Mouse (Mus musculus) right cerebral cortex, postnatal 14 days (tissue): ENCODE measurements at regions not wholly inside any gene's neighbourhood (a gene's known extent, or its start where the extent isn't known, plus 50 kb on each side); places are given as distances from the start of the nearest gene placed in this dataset.

Experiments used
- DNase-seq: peaks from one replicate; pipeline ENCODE4 v3.0.0; 2022

DNA sequence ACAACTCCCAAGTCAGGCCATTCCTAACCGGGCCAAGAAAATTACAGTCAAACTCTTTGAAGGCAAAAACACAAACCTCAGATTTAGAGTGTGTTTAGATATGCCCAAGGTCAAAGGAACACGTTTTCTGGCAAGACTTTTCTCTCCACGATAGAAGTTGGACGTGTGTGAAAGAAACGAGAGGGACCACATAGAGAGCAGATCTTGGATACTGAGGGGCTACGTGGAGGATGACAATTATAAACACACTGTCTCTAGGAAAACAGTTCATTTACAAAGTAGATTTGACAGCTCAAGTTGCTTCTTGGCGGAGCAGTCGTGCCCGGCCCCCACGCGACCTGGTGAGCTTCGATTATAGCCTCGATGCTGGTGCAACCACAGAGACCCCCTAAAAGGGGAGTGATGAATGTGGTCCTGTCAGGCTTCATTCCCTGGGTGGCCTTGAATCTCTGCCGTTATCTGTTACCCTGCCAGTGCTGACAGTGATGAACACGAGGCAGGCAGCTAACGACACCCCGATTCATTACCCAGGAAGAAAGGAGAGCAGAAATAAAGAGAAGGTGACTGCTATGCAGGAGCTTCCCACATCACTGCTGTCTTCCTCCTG lies 187.4 kb upstream of the Noct start:
- DNase-seq: no peak

- DNase-seq: no peak
These were observed 181.9 kb upstream of the Noct start for GRCm38 (mm10) chr3:51042223-51042846.

GRCm38 (mm10) chr3:51048739-51049138 lies 175.5 kb upstream of the Noct start:
- DNase-seq: no peak

GRCm38 (mm10) chr3:51050156-51050555 lies 174.1 kb upstream of the Noct start:
- no peak for DNase-seq

- no peak for DNase-seq
These were observed 169.2 kb upstream of the Noct start for GRCm38 (mm10) chr3:51055004-51055403.

GRCm38 (mm10) chr3:51064201-51064600 lies 160.0 kb upstream of the Noct start:
- no peak for DNase-seq

DNA sequence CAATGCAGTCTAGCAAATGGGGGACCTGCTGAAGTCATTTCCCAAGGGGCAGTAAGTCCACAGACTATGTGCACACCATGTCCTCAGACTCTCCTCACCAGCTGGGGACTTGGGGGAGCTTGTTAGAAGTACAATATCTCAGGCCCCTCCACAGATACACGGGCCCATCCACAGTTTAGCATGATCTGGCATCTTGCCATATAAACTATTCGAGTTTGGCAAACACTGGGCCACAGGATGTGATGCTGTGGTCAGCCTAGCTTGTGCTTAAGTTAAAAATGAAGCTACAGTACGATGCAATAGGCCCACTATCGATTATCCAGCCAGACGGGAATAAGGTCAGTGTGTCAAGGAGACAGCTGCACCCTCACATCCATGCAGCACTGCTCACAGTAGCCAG lies 157.9 kb upstream of the Noct start:
- DNase-seq: no peak

DNA sequence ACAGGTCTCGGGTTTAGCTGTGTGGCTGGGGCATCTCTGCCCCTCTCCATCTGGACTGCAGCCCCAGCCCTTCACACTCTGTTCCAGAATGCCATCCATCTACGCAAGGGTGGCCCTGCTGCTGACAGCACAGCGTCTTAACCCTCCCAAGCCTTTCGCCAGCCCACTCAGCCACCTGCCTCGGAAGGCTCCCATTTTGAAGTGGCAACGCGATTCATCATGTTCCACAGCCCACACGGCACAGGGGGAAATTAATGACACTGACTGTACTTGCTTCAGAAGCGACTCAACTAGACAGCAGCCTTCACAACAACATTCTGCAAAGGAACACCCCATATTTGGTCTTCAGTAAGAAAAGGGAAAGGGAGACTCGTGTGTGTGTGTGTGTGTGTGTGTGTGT lies 151.8 kb upstream of the Noct start:
- no peak for DNase-seq

DNA sequence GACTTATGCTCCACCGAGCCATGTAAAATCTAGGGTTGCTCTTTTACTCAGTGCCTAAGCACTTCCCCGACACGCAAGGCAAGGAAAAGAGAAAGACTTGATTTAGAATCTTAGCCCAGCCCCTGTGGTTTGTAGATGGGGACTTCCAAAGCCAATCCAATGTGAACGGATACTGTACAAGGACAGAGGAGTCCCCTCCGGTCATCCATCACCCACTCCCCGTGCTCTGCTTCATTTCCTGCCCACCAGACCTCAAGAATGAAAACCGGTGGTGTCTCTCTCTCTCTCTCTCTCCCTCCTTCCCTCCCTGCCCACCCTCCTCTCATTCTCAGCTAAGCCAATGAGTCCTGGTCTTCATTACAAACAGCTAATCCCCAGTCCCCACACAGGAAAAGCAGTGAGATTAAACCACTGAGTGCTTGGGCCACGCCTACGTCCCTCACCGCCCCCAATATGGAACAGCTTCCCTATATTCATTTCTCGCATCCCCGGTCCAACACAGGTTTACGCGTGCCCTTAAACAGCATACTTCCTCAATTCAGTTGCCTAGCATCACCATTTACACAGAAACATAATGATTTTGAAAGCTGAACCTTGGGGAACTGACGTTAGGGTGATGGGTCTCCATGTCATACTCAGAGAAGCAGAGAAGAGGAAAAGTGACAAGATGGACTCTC lies 151.1 kb upstream of the Noct start:
- no peak for DNase-seq

DNA sequence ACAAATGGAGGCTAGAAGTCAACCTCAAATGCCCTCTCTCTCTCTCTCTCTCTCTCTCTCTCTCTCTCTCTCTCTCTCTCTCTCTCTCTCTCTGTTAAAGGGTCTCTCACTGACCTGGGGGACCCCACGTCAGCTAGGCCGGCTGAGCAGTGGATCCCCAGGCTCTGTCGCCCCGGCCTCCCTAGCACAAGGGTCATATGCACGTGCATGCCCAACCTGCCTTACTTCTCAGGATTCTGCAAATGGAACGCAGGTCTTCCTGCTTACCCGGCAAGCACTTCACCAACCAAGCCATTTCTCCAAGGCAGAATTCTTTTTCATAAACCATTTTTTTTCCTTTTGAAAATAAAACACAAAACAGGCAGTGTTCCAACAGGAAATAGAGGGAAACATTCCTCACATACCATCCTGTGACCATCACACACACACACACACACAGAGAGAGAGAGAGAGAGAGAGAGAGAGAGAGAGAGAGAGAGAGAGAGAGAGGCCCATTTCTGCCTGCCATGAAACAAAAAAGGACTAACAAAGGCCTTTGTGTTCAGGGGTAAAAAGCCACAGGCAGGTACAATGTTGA lies 150.4 kb upstream of the Noct start:
- no peak for DNase-seq

GRCm38 (mm10) chr3:51075219-51075920 lies 148.9 kb upstream of the Noct start:
- no peak for DNase-seq

DNA sequence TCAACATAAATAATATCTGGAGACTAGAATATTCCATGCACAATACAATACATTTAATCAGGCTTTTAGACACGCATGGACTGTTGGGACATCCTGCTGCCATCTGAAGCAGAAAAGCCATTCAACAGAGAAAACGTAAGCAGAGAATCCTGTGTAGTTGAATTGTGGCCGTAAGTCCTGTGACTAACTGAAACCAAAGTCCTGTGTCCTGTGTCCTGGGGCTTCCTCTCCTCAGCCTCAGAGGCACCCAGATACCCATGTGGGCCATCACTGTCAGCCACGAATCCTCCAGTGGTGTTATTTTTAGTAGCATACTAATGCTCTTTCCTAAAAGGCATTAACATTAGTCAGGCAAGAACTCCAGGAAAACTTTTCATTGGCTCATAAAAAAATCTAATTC lies 145.8 kb upstream of the Noct start:
- no peak for DNase-seq

DNA sequence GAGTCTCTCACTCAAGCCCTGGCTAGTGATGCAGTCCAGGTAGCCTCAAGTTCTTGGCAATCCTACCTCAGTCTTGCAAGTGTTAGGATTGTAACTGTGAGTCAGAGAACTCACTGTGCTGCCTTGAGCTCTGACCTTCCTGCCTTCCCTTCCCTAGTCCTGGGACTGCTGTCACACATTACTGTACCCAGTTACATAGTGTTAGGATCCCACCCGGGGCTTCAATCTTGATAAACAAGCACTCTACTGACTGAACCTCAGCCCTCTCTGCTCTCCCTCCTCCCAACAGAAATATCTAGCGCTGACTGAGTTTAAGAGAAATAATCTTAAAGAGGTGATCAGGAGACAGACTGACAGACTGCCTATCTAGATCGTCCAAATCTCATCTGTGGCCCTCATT lies 143.8 kb upstream of the Noct start:
- no peak for DNase-seq

DNA sequence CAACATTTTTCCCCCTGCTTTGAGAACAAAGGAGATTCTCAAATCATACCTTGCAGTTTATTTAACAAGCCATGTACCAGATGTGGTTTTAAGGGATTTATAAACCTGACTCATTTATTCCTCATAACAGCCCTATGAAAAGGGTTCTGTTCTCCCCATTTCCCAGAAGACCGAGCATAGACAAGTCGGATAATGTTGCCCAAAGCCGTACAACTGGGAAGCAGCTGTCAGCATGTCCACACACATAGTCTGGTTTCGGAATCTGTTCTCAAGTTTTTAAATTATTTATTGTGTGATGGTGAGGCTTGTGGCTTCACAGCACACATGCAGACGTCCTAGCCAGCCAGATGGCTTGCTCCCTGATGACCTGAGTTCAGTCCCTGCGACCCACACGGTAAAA lies 143.4 kb upstream of the Noct start:
- no peak for DNase-seq

DNA sequence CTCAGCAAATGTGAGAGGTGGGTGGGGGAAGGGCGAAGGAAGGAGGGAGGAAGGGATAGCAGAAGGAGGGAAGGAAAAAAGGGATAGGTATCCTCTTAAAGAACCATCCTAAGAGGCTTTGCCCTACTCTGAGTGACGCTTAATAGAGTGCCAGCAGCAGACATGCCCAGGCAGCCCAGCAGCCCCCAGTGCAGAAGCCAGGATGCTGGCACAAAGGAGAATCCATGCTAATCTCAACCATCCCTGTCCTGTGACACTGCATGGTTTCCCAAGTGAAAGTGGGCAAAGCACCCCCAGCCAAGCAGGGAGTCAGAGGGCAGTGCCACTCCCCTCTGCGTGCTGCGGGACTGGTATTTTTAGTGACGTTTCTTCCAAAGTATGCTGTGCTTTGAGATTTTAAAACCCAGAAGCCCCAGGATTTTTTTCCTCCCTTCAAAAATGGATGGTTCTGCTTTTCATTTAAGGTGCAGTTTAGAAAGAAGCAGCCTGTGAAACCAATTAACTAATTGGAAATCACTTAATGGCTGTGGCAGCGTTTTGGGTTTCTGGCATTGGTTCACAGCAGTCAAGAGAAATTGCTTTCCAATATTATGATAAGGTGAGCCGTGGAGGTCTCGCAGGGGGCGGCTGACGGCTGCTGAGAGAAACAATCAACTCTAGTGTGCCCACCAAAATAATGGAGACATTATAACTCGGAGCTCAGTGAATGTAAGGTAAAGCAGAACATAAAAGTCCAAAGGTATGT lies 141.2 kb upstream of the Noct start:
- no peak for DNase-seq

GRCm38 (mm10) chr3:51083583-51083982 lies 140.7 kb upstream of the Noct start:
- no peak for DNase-seq

GRCm38 (mm10) chr3:51086441-51086849 lies 137.8 kb upstream of the Noct start:
- no peak for DNase-seq

- DNase-seq: no peak
These were observed 137.2 kb upstream of the Noct start for GRCm38 (mm10) chr3:51087076-51087475.

DNA sequence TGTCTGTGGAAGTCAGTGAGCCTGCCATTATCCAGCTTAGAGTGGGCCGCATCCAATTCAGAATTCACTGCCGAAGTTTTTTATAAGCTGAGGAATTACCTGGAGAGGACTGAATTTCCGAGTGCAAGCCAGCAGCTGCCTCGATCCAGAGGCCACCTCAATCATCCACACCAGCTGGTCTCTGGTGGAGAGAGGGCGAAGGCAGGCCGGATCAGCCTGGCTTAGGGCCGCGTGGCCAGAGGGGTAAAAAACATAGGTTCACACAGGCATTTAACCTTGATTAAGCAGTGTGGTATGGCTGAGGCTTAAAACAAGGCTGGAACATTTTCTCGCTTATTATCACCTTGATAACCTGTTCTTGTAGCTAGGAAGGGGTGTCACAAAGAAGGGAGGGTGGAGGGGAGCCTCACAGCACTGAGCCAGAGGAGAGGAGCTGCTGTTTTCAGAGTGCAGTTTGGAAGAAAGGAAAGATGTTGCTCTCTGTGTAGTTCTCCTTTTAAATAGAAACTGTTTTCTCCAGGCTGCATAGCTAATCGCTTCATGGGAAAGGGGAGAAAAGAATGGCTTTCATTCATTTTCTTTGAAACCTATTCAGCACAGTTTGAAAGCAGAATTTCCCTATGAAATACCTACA lies 135.1 kb upstream of the Noct start:
- no peak for DNase-seq

- no peak for DNase-seq
These were observed 132.8 kb upstream of the Noct start for GRCm38 (mm10) chr3:51091478-51091877.

DNA sequence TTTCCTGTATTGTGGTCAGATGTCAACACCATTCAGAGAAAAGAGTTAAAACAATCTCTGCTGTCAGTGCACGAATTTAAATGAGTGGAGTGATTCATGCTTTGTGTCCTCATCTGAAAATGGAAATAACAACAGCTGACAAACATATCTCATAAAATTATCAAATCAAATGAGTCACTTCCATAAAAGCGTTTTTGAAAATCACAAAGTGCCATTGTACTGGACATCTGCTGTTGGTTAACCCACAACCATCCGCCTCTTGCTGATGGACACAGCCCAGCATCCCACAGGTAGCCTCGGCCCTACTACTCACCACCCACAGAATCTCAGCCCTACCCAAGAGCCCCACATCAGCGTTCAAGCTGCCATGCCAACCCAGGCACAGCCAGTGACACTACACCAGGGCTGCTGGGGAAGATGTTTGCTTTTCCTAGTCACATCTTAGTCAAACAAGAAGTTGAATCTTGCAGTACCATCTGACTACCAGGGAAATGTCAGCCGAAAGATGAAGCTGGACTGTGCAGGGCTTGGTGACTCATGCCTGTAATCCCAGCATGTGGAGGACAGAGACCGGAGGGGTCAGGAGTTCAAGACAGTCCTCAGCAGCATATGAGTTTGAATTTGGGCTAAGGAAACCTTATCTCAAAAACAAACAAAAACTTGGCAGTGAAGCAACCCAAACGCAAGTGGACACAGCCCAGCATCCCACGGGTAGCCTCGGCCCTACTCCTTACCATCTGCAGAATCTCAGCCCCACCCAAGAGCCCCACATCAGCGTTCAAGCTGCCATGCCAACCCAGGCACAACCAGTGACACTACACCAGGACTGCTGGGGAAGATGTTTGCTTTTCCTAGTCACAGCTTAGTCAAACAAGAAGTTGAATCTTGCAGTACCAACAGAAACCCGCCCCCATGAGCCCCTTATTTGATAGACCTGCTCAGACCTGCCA lies 131.9 kb upstream of the Noct start:
- no peak for DNase-seq
